Mouse (Mus musculus) forebrain, embryonic 12.5 days (tissue): ENCODE data around the gene Olfm1. TPM values are rescaled to one million over a fixed set of nuclear protein-coding genes. Genes with fewer than 3 reads are reported as not detected.
A peak's percentile ranks its signal among the peaks of the same experiment; 100 is the strongest.

Source experiments
- ATAC-seq: fragments of 200-750 bp; cut with Nextera tagmentation; 2 replicates; pipeline ENCODE4 v1.8.0; 2017; ENCODE audit warnings: moderate TSS enrichment; ENCODE audit not compliant: low FRiP score
- H3K27ac ChIP-seq: fragments of 300-500 bp; sonication (generic); 2 replicates; pipeline ENCODE4 v1.5.1; 2016; ENCODE audit warnings: mild to moderate bottlenecking
- H3K27me3 ChIP-seq: fragments of 300-500 bp; sonication (generic); 2 replicates; pipeline ENCODE4 v1.6.1; 2016; ENCODE audit warnings: mild to moderate bottlenecking
- H3K36me3 ChIP-seq: fragments of 300-500 bp; sonication (generic); replicated peaks from 2 replicates; pipeline ENCODE4 v1.6.1; 2016; ENCODE audit warnings: mild to moderate bottlenecking
- H3K4me1 ChIP-seq: fragments of 300-500 bp; sonication (generic); 2 replicates; pipeline ENCODE4 v1.6.1; 2016
- H3K4me2 ChIP-seq: fragments of 300-500 bp; sonication (generic); 2 replicates; pipeline ENCODE4 v1.6.1; 2016; ENCODE audit warnings: mild to moderate bottlenecking, moderate library complexity
- H3K4me3 ChIP-seq: fragments of 300-500 bp; sonication (generic); replicated peaks from 2 replicates; pipeline ENCODE4 v1.5.1; 2016; ENCODE audit warnings: mild to moderate bottlenecking
- H3K9ac ChIP-seq: fragments of 300-500 bp; sonication (generic); 2 replicates; pipeline ENCODE4 v1.6.1; 2016; ENCODE audit warnings: mild to moderate bottlenecking
- H3K9me3 ChIP-seq: fragments of 300-500 bp; sonication (generic); 2 replicates; pipeline ENCODE4 v1.6.1; 2016
- WGBS: fragments of 180-500 bp; shearing (Covaris S2); methylation state at CpG from one replicate; pipeline ENCODE4 v1.1.7; 2016; 5-methylcytosine and 5-hydroxymethylcytosine counted together
- polyA plus RNA-seq: library from polyadenylated mRNA; unstranded; fragments of >200 nt; fragmentation: Nextera tagmentation; extraction: Ambion mirVana; gene quantifications from 2 replicates; pipeline ENCODE4 v1.2.1, GENCODE M21; 2016

Olfm1 gene
- polyA plus RNA-seq, result 79.8 and 81.5 TPM in 2 replicates

GRCm38 (mm10) chr2:28192821-28193689 lies at the start of gene Olfm1:
TSS of gene Olfm1 (plus strand) at chr2:28192992.
- H3K27ac ChIP-seq, result peak within 1 kb of the TSS; percentile 78
- ATAC-seq, result peak; percentile 80
- peaks cover 55% of the 10 kb centered on the region for H3K4me1 ChIP-seq
- H3K36me3 ChIP-seq, result no peaks in the 10 kb centered on the region
- WGBS, result under 1% methylated on average over 76 of the region's 76 CpGs
- H3K4me3 ChIP-seq, result peak within 1 kb of the TSS; percentile 70
- H3K9me3 ChIP-seq, result no peaks in the 10 kb centered on the region
- peak within 1 kb of the TSS; percentile 81 for H3K9ac ChIP-seq
- peak within 1 kb of the TSS; percentile 81 for H3K4me2 ChIP-seq
- peaks cover 18% of the 10 kb centered on the region for H3K27me3 ChIP-seq

DNA sequence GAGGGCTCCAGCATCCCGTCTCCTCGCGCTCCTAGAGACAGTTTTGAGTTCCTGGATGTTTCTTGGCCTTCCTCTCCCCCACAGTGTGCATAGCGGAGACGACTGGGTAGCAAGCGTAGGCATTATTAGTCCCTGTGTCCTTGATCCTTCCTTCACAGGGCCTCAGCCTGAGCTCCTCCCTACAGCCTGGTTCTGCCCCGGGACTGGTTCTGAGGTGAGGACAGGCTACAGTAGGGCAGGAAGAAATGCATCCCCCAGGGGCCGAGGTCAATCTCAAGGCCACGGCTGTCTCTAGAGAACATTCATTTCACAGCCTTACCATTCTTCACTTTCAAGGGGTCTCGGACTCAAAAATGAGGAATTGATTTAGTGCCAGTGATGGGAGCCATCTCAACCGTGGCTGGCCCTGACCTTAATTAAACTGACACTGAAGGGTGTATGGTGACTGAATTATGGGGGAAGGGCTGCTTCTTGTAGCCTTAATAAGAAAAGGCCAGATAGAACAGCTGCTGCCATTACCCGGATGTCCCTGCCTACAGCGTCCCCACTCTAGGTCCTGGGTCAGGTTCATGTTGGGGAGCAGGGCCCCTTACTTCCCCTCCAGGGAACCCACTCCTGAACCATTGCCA lies 49.3 kb upstream of the Olfm1 start:
- no peak overlapping the region for H3K27ac ChIP-seq
- H3K36me3 ChIP-seq, result no peaks in the 10 kb centered on the region
- no peak overlapping the region for H3K4me3 ChIP-seq
- no peaks in the 10 kb centered on the region for H3K9me3 ChIP-seq
- peaks cover 13% of the 10 kb centered on the region; the same call in 1 of the 2 replicates for H3K4me1 ChIP-seq
- H3K27me3 ChIP-seq, result peaks cover 5% of the 10 kb centered on the region; the same call in 1 of the 2 replicates
- no peak overlapping the region for H3K4me2 ChIP-seq
- H3K9ac ChIP-seq, result no peak overlapping the region
- ATAC-seq, result no peak
- WGBS, result 78% methylated on average over 13 of the region's 13 CpGs

DNA sequence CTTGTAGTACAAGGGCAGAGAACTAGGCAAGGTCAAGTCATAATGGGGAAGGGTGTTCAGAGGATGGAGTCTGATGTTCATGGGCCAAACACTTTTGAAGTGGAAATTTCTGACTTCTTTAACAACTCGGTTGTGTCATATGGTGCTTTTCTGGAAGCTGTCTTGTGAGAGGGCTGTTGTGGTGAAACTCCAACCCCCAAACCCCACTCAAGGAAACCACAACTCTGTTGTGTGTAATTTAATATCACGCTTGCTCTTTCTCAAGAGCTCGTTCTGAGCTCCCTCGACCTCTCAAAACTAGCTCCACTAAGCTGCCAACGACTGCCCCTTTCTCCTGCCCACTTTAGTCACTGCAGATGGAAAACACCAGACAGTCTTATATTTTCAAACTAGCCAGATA lies 47.1 kb upstream of the Olfm1 start:
- Histone ChIP-seq H3K36me3 (no peaks in the 10 kb centered on the region), H3K27me3 (peaks cover 5% of the 10 kb centered on the region; the same call in 1 of the 2 replicates), H3K9me3 (no peaks in the 10 kb centered on the region), H3K4me1 (peaks cover 17% of the 10 kb centered on the region; the same call in 1 of the 2 replicates), H3K9ac (no peak overlapping the region), H3K27ac (no peak overlapping the region), H3K4me2 (no peak overlapping the region), H3K4me3 (no peak overlapping the region)
- ATAC-seq, result no peak
- WGBS, result 78% methylated on average over 5 of the region's 5 CpGs

- Histone ChIP-seq H3K4me1 (peaks cover 17% of the 10 kb centered on the region; the same call in 1 of the 2 replicates), H3K4me2 (no peak overlapping the region), H3K36me3 (no peaks in the 10 kb centered on the region), H3K9me3 (no peaks in the 10 kb centered on the region), H3K4me3 (no peak overlapping the region), H3K9ac (no peak overlapping the region), H3K27ac (no peak overlapping the region), H3K27me3 (peaks cover 5% of the 10 kb centered on the region; the same call in 1 of the 2 replicates)
- no peak for ATAC-seq
- WGBS, result 74% methylated on average over 4 of the region's 4 CpGs
Observed at GRCm38 (mm10) chr2:28146152-28146551, 46.6 kb upstream of the Olfm1 start.

GRCm38 (mm10) chr2:28146685-28147084 lies 46.1 kb upstream of the Olfm1 start:
- Histone ChIP-seq H3K27ac (no peak overlapping the region), H3K4me1 (peaks cover 11% of the 10 kb centered on the region; the same call in 1 of the 2 replicates), H3K9ac (no peak overlapping the region), H3K4me3 (no peak overlapping the region), H3K27me3 (peaks cover 5% of the 10 kb centered on the region; the same call in 1 of the 2 replicates), H3K36me3 (no peaks in the 10 kb centered on the region), H3K4me2 (no peak overlapping the region), H3K9me3 (no peaks in the 10 kb centered on the region)
- no peak for ATAC-seq
- 80% methylated on average over 4 of the region's 4 CpGs for WGBS

DNA sequence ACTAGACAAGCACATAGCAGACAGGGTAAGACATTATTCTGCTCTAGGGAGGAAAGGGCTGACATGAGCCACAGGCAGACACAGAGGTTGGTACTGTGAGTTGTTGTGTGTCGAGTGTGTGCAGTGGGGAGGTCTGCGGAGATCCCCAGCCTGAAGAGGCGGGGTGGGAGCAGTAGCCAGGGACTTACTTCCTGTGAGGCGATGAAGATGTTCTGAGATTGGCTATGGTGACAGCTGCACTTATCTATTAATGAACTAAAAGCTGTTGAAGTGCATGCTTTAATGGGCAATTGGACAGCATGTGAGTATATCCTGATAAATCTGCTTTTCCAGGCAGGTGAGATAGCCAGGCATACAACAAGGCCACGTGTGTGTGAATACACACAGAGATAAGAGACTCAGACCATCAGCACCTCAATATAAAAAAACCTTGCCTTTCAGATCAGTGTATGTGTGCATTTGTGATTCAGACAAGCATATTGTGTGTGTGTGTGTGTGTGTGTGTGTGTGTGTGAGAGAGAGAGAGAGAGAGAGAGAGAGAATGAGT lies 45.5 kb upstream of the Olfm1 start:
- H3K27ac ChIP-seq, result no peak overlapping the region
- no peak for ATAC-seq
- H3K9me3 ChIP-seq, result no peaks in the 10 kb centered on the region
- no peak overlapping the region for H3K9ac ChIP-seq
- no peak overlapping the region for H3K4me3 ChIP-seq
- H3K4me2 ChIP-seq, result no peak overlapping the region
- 0 out of 2 replicates have a peak, but pooled peaks cover 7% of the 10 kb centered on the region for H3K4me1 ChIP-seq
- no peaks in the 10 kb centered on the region for H3K36me3 ChIP-seq
- peaks cover 5% of the 10 kb centered on the region; the same call in 1 of the 2 replicates for H3K27me3 ChIP-seq
- WGBS, result 87% methylated on average over 5 of the region's 5 CpGs

DNA sequence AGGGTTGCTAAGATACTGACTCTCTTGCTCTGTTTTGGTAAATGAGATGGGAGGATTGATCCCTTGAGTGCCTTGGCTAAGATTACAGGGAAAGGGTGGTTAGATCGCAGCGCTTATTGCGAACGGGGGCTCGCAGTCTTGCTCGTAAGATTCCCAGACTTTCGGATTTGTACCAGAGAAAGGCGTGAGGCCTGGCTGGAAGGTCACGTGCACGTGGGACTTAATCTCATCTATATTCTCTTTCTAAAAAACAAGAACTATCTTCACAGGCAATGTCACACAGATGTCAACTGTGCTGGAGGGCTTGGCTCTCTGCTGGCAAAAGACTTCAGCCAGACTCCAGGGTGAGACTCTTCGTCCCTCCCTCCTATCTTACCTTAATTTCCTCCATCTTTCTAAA lies 43.1 kb upstream of the Olfm1 start:
- H3K27ac ChIP-seq, result no peak overlapping the region
- no peak overlapping the region for H3K4me2 ChIP-seq
- no peaks in the 10 kb centered on the region for H3K36me3 ChIP-seq
- 84% methylated on average over 11 of the region's 11 CpGs for WGBS
- no peak overlapping the region for H3K9ac ChIP-seq
- H3K9me3 ChIP-seq, result no peaks in the 10 kb centered on the region
- ATAC-seq, result no peak
- 0 out of 2 replicates have a peak, but pooled peaks cover 4% of the 10 kb centered on the region for H3K4me1 ChIP-seq
- H3K4me3 ChIP-seq, result no peak overlapping the region
- peaks cover 1% of the 10 kb centered on the region; the same call in 1 of the 2 replicates for H3K27me3 ChIP-seq

- H3K27me3 ChIP-seq, result no peaks in the 10 kb centered on the region
- no peak overlapping the region for H3K4me2 ChIP-seq
- WGBS, result 76% methylated on average over 7 of the region's 7 CpGs
- no peak overlapping the region for H3K4me3 ChIP-seq
- ATAC-seq, result no peak
- H3K27ac ChIP-seq, result no peak overlapping the region
- peaks cover 2% of the 10 kb centered on the region; the same call in 1 of the 2 replicates for H3K4me1 ChIP-seq
- no peaks in the 10 kb centered on the region for H3K36me3 ChIP-seq
- no peak overlapping the region for H3K9ac ChIP-seq
- no peaks in the 10 kb centered on the region for H3K9me3 ChIP-seq
Observed at GRCm38 (mm10) chr2:28160568-28160967, 32.2 kb upstream of the Olfm1 start.

DNA sequence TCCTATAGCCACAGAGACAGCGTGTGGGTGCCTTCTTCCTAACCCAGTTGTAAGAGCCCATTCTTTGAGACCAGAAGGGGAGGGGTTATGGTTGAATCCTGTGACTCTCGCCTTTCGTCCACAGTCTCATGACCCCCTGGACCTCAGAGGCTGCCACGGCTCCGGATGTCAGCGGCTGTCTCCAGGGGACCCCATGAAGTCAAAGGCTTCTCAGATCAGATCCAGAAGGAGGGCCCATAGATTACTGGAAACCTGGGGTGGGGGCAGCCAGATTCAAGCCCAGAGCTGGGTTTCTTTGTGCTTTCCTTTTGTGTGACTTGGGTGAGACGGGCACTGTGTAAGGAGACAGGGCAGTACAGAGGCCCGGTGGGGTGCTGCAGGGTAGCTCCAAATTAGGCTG lies 27.2 kb upstream of the Olfm1 start:
- no peak for ATAC-seq
- Histone ChIP-seq H3K4me1 (0 out of 2 replicates have a peak, but pooled peaks cover 3% of the 10 kb centered on the region), H3K27me3 (no peaks in the 10 kb centered on the region), H3K9ac (no peak overlapping the region), H3K27ac (no peak overlapping the region), H3K4me3 (no peak overlapping the region), H3K4me2 (no peak overlapping the region), H3K9me3 (no peaks in the 10 kb centered on the region), H3K36me3 (no peaks in the 10 kb centered on the region)
- WGBS, result 53% methylated on average over 8 of the region's 8 CpGs

- Histone ChIP-seq H3K9me3 (no peaks in the 10 kb centered on the region), H3K27me3 (0 out of 2 replicates have a peak, but pooled peaks cover 3% of the 10 kb centered on the region), H3K9ac (no peak overlapping the region), H3K36me3 (no peaks in the 10 kb centered on the region), H3K4me1 (0 out of 2 replicates have a peak, but pooled peaks cover 3% of the 10 kb centered on the region), H3K4me3 (no peak overlapping the region), H3K4me2 (no peak overlapping the region), H3K27ac (no peak overlapping the region)
- WGBS, result 71% methylated on average over 12 of the region's 12 CpGs
- no peak for ATAC-seq
Observed at GRCm38 (mm10) chr2:28169336-28169735, 23.5 kb upstream of the Olfm1 start.

- H3K27me3 ChIP-seq, result 0 out of 2 replicates have a peak, but pooled peaks cover 3% of the 10 kb centered on the region
- ATAC-seq, result no peak
Observed at GRCm38 (mm10) chr2:28171962-28172361, 20.8 kb upstream of the Olfm1 start.

More at GRCm38 (mm10) chr2:28171962-28172361, 20.8 kb upstream of the Olfm1 start:
- no peaks in the 10 kb centered on the region for H3K9me3 ChIP-seq
- no peak overlapping the region for H3K4me3 ChIP-seq
- no peak overlapping the region for H3K27ac ChIP-seq
- no peak overlapping the region for H3K9ac ChIP-seq
- no peaks in the 10 kb centered on the region for H3K36me3 ChIP-seq
- no peak overlapping the region for H3K4me2 ChIP-seq
- 75% methylated on average over 6 of the region's 6 CpGs for WGBS
- no peaks in the 10 kb centered on the region for H3K4me1 ChIP-seq
